ENCODE assay signal across 16 mouse cellular contexts in the genomic region with DNA sequence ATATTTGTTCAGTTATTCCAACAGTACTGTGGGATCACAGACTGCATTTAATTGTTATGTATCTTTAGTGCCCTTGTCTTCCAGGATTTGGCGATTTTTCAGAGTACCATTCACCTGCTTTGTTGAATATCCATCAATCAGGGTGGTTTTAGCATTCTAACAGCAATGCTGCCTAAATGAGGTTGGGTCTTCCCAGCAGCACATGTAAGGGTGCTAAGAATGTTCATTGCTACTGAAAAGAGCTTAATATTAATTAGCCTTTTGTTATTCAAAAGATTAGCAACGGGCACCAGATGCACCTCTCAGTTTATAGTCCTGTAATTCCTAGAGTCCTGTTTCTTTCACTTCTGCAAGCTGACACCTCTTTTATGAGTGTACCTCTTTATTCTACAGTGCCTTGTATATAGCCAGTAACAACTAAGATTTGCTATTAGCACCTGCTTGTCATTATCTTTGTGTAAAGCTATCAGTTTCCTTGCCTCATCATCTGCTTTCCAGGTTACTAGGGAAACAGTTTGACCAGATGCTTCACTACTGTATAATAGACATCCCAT.
"Had no signal": no experiment of that assay in that cellular context is flagged by ENCODE, and none has a peak within 500 bp of the region (broad histone marks: within the 10 kb centered on the region; RNA-seq: fewer than 3 reads in every experiment).

No protein-coding gene starts in this region.

- H3K9ac ChIP-seq: liver, embryonic 13.5 days; neural tube, embryonic 12.5 days; stomach, embryonic 15.5 days had no signal

- H3K9me3 ChIP-seq: liver, embryonic 13.5 days; neural tube, embryonic 12.5 days; stomach, embryonic 15.5 days had no signal

- H3K4me1 ChIP-seq: liver, embryonic 13.5 days; neural tube, embryonic 12.5 days; stomach, embryonic 15.5 days had no signal

- H3K27me3 ChIP-seq: liver, embryonic 13.5 days; neural tube, embryonic 12.5 days; stomach, embryonic 15.5 days had no signal

- H3K4me2 ChIP-seq: liver, embryonic 13.5 days; midbrain, embryonic 11.5 days; neural tube, embryonic 12.5 days; stomach, embryonic 15.5 days had no signal

- H3K27ac ChIP-seq: kidney, postnatal 0 days; layer of hippocampus, adult 2 months; liver, embryonic 13.5 days; neural tube, embryonic 12.5 days; stomach, embryonic 15.5 days had no signal

- H3K36me3 ChIP-seq: liver, embryonic 13.5 days; neural tube, embryonic 12.5 days; stomach, embryonic 15.5 days had no signal

- DNase-seq: kidney, adult 9 months; kidney, postnatal 25 days; layer of hippocampus, adult 9-11 months; liver, embryonic 13.5 days; lung, adult 2 months; lung, postnatal 14 days; lung, postnatal 4 days; midbrain, embryonic 14.5 days; right cerebral cortex, postnatal 25 days; spleen, adult 18-20 months; thymus, postnatal 25 days had no signal

- H3K4me3 ChIP-seq: layer of hippocampus, adult 2 months; liver, embryonic 13.5 days; neural tube, embryonic 12.5 days; stomach, embryonic 15.5 days had no signal
